Mouse (Mus musculus) left cerebral cortex, postnatal 4 days (tissue): ENCODE results near the gene 4921517D22Rik. TPM values are rescaled to one million over a fixed set of nuclear protein-coding genes. Genes with fewer than 3 reads are reported as not detected.
A peak's percentile ranks its signal among the peaks of the same experiment; 100 is the strongest.
"Not testable (repeated sequence)": the region's sequence is repeated elsewhere in the genome, so short reads cannot be mapped to it uniquely, and the experiment has no call there.

Experiments used
- DNase-seq: peaks from one replicate; pipeline ENCODE4 v3.0.0-alpha.2; 2022
- intact Hi-C: fragments of 180-260 bp; cut with DNase I; formaldehyde crosslinking; loops from one replicate; pipeline ENCODE4 v1.15.1; 2025
- total RNA-seq, 2 experiments: library from RNA; stranded (reverse); gene quantifications; 2 replicates each; pipeline ENCODE4 v1.2.3; 2021

The 4921517D22Rik gene
- not detected for total RNA-seq

GRCm38 (mm10) chr13:59694008-59694407 lies at the start of gene 4921517D22Rik:
4921517D22Rik (minus strand) TSS chr13:59694108.
- no peak for DNase-seq
- intact Hi-C loops: no loop called here

DNA sequence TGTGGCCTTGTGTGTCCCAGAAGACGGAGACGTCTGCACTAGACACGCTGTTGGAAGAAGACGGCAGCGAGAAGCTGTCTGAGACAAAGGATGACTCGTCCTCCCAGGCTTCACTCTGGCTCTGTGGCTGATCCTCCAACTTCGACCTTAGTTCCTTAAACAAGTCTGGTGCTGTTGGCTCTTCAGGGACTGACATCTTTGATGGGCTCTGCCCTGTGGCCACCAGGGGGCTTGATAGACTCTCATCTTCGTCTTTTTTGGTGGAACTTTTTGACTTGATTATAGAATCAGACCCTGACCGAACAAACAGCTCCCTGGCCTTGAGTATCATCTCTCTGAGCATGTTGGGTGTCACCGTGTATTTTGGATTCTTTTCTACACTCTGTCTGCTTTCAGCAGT lies 47.8 kb upstream of the 4921517D22Rik start:
- intact Hi-C loops: no loop called here
- no peak for DNase-seq

DNA sequence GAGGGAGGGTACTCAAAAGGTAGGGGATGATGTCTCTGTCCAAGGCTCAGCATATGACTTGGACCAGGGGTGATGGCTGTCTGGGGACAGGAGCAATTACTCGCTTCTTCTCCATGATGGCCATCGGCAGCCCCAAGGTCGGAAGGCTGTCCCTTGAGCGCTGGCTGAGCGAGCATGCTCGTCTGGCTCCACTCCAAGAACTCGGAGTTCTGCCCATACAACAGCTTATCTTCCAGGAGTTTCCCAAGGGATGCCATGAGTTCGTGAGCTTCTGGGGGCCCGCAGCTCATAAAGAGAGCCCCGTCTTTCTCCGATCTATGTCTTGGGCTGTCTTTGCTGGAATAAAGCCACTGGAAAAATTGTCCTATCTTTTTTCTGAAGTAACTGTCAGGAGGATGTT lies 47.2 kb upstream of the 4921517D22Rik start:
- DNase-seq: peak; percentile 15
- intact Hi-C loops: no loop called here

- DNase-seq: no peak
These were observed 45.5 kb upstream of the 4921517D22Rik start for GRCm38 (mm10) chr13:59739397-59739796.

GRCm38 (mm10) chr13:59738455-59738854 lies 44.5 kb upstream of the 4921517D22Rik start:
- intact Hi-C loops: no loop called here
- DNase-seq: no peak

More at GRCm38 (mm10) chr13:59739397-59739796, 45.5 kb upstream of the 4921517D22Rik start:
- intact Hi-C loops: no loop called here

DNA sequence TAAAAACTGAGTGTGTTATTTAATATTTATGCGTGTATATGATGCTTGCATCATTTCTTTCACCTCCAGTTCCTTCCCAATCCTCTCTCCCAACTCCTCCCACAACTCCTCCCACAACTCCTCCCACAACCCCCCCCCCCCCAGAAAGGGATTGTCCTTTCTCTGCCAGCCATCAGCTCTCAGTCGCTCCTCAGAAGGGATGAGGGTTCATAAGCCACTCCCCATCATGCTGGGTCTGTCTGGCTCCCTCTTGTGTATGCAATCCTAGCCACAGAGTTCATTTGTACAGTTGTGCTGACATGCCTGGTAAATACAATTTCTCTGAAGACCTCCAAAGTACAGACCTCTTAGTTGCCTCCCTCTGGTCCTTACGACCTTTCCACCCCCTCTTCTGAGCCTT lies 41.3 kb upstream of the 4921517D22Rik start:
- intact Hi-C loops: no loop called here
- DNase-seq: no peak

DNA sequence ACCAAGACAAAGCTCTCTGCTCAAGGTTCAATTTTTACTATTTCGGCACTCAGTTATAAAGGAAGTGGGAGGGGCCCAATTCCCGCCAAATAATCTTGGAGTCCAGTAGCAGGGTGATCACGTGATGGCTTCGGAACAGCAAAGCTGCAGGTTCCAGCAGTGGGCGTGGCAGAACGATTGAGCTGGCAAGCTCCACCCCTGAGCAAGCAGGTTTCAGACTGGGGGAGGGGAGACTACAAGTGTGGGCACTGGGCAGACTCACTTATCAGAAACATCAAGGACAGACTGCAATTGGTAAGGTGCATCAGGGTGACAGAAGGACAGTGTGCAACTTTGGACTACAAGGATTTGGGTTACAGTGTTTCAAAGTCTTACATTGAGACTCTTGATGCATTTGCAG lies 40.4 kb upstream of the 4921517D22Rik start:
- DNase-seq, intact Hi-C loops: not testable (repeated sequence)

DNA sequence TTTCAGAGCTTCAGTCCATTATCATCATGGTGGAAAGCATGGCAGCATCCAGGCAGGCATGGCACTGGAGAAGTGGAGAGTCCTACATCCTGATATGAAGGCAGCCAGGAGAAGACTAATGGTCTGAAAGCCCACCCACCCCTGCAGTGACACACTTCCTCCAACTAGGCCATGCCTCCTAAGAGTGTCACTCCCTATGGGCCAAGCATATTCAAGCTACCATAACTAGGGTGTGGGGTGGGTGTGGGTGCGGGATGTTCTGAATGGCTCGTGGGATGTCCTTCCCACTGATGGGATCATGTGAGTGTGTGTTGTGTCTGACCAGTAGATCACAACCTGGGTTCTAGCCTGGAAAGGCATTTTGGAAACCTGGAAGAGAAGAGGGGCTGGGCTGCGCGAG lies 40.0 kb upstream of the 4921517D22Rik start:
- intact Hi-C loops: no loop called here

GRCm38 (mm10) chr13:59731652-59732051 lies 37.7 kb upstream of the 4921517D22Rik start, which contains the start of gene Spata31d1d:
Spata31d1d (minus strand) TSS chr13:59731752.
- no peak for DNase-seq
- intact Hi-C loops: no loop called here

More for the DNA sequence above, 40.0 kb upstream of the 4921517D22Rik start:
- no peak for DNase-seq

- DNase-seq: peak; percentile 82
- intact Hi-C loops: loop anchor here (10.0 kb wide), 1 partner anchor 94 kb away; no protein-coding TSS in a partner anchor
These were observed 34.6 kb upstream of the 4921517D22Rik start for GRCm38 (mm10) chr13:59728378-59729093.

DNA sequence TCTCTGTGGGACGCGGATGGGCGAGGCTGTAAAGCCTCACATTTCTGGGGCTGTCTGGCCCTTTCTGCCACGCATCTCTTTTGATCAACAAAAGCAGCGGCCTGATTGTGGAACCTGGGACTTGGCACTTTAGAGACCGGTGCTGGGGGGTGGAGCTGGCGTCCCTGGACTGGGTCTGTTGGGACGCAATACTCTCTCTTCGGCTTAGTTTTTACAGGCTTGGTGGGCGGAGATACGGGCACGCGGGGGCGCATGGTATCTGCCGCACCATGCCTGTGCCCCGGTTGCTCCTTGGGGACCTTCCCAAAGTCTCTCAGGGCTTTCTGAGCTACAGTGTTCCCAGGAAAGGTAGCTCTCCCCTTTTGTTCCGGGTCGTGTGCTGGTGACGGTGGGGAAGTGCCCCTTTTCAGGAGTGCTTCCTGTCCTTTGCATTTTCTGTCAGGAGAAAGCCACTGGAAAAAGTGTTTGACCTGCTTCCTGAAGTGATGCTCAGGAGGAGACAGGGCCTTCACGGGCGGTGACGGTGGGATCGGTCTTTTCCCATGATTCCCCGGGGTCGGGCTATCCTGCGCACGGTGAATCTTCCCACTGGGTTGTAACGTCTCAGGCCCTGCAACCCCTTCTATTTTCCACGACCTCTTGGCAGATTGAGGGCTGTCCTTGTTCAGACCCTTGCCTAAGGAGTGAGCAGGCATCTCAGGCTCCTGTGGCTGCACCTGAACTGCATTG lies 32.4 kb upstream of the 4921517D22Rik start:
- no peak for DNase-seq
- intact Hi-C loops: loop anchor here (10.0 kb wide), 1 partner anchor 92 kb away; no protein-coding TSS in a partner anchor

DNA sequence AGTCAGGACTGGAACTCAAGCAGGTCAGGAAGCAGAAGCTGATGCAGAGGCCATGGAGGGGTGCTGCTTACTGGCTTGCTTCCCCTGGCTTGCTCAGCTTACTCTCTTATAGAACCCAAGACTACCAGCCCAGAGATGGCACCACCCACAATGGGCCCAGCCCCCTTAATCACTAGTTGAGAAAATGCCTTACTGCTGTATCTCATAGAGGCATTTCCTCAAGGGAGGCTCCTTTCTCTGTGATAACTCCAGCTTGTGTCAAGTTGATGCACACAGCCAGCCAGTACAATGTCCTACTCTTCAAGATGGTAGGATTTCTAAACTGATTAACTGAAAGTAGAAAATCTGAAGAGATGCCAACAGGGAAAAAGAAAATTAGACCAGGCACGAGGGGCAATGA lies 28.2 kb upstream of the 4921517D22Rik start:
- intact Hi-C loops: loop anchor here (10.0 kb wide), 1 partner anchor 87 kb away; no protein-coding TSS in a partner anchor
- DNase-seq: not testable (repeated sequence)

GRCm38 (mm10) chr13:59719475-59719874 lies 25.6 kb upstream of the 4921517D22Rik start:
- DNase-seq: no peak
- intact Hi-C loops: no loop called here

- intact Hi-C loops, DNase-seq: not testable (repeated sequence)
These were observed 25.0 kb upstream of the 4921517D22Rik start for GRCm38 (mm10) chr13:59718857-59719440.

DNA sequence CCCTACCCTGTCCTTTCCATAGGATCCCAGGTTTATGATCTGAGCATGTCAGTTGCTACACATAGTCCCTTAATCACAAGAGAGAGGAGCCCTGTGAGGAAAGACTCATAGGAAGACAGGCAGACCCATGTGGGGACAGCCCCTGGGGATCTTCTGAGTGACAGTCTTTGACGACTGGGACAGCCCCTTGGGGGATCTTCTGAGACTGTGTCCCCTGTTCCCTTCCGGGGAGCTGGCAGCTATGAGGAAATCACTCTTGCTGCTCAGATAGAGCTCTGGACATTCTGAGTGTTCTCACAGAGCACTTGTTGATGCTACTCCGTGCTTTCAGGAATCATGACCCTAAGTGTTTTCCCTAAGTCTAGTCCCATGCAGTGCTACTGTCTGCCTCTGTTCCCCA lies 19.8 kb upstream of the 4921517D22Rik start:
- DNase-seq: no peak
- intact Hi-C loops: no loop called here

- DNase-seq, intact Hi-C loops: not testable (repeated sequence)
These were observed 18.1 kb upstream of the 4921517D22Rik start, which contains the start of gene Spata31d1b for GRCm38 (mm10) chr13:59711984-59712383. Spata31d1b (plus strand) TSS chr13:59712284.

DNA sequence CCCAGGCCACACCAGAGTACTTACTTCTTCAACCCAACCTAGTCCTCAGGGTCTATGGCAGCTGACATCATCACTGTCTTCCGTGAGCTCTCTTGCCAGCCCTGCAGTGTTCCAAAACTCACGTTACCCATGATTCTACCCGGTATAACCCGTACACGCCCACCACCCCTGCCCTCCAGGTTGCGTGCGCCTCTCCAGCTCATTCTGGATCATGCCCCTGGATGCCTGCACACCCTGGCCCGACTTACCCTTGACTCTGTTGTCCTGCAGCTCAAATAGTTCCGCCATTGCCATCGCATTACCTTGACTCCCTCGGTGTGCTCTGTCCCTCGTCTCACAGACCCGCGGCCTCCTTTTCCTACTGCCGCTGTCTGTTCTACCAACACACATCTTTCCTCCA lies 16.3 kb upstream of the 4921517D22Rik start, which contains the start of gene Spata31d1a:
Gene Spata31d1a (minus strand): TSS at position 101 of the 400 bp plus-strand sequence.
- intact Hi-C loops: no loop called here
- no peak for DNase-seq

DNA sequence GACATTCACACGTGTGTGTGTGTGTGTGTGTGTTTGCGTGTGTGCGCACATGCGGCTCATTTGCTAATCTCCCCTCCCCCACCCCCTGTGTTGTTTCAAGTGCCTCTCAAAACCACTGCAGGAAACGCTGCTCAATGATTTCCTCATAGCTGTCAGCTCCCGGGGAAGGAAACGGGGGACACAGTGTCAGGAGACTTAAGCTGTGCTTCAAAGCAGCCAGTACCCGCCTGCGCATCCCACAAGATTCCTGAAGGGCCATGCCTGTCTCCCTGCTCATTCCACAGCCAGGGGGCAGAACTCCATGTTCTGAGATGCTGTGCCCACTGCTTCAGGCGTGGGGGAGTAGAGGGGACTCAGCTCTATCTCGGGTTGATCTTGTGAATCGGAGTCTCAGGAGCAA lies 10.7 kb upstream of the 4921517D22Rik start:
- no peak for DNase-seq
- intact Hi-C loops: no loop called here

- intact Hi-C loops: no loop called here
- DNase-seq: no peak
These were observed 9.6 kb upstream of the 4921517D22Rik start for GRCm38 (mm10) chr13:59703514-59703913.

DNA sequence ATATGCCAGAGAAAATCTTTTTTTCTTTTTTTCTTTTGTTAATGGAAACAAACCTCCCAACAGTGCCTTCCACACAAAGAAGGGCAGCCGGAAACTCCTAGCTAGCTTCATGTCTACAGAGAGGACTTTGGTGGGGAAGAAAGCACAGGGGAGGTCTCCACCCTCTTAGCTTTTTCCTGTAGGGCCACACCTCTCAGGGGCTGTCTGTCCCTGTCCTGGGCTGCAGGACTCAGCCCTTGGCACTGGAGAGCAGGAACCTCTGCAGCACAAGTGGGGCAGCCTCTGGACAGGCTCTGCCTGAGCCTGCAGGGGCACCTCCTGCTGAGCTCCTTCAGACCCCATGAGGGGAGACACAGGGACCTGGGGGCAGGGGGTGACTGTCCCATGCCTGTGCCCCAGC lies 6.2 kb upstream of the 4921517D22Rik start:
- intact Hi-C loops, DNase-seq: not testable (repeated sequence)

DNA sequence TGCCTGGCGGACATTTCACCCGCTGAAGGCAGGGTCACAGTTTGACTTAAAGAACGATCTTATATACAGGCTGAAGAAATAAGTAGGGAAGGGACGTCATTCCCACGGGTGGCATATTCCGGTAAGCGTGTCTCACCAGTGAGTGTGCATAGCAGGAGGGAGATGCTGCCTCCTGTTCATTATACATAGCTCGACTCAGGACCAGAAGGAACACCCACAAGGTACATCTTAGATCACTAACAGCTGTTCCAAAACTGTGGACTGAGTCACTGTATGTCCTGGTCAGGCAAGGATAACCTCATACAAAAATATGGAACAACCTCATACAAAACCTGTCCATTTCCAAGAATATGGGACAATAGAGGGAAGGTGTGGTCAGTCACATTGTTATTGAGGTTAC lies 5.2 kb upstream of the 4921517D22Rik start:
- no peak for DNase-seq
- intact Hi-C loops: no loop called here
